Mouse (Mus musculus) regulatory T cell (primary cell): ENCODE results near the gene Il10rb.
"Not testable (repeated sequence)": the region's sequence is repeated elsewhere in the genome, so short reads cannot be mapped to it uniquely, and the experiment has no call there.

Source experiments
- in situ Hi-C: fragments of 300-600 bp; cut with MboI, MseI; formaldehyde crosslinking; loops from one replicate; pipeline ENCODE4 v1.15.1; 2025; ENCODE audit warnings: high pct_unique_total_duplicates

The Il10rb gene

DNA sequence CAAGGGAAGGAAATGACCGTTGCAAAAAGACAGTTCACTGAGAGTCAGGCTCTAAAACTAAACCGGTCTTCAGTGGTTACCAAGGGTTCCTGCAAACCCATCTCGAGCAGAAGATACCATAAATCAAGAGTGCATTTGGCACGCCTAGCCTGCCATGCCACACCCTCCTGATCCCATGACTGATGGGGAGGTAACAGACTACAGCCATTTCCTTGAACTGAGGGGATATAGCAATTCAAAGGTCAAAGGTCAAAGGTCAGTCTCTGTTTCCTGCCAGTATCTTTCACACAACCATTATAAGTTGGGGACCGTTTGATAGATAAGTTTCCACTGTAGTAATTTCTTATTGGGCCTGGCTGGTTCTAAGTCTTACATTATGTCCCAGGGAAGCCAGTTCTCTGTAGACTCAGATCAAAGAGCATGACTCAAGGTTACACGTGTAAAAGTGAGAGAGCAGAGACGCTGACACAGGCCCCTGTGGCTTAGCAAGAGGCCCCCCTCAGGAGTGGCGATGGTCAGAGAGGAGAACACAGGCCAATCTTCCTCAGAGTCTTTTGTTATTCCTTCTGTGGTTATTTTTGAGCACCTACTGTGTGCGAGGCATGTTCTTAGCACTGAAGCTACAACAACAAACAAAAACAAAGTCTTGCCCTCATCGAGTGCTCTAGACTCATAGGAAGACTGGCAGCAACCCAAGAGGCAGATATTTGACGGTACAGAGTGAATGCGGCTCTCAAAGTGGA lies 7.3 kb downstream of the Il10rb start:
- in situ Hi-C loops: no loop called here

GRCm38 (mm10) chr16:91415391-91416189 lies 9.6 kb downstream of the Il10rb start:
- in situ Hi-C loops: no loop called here

DNA sequence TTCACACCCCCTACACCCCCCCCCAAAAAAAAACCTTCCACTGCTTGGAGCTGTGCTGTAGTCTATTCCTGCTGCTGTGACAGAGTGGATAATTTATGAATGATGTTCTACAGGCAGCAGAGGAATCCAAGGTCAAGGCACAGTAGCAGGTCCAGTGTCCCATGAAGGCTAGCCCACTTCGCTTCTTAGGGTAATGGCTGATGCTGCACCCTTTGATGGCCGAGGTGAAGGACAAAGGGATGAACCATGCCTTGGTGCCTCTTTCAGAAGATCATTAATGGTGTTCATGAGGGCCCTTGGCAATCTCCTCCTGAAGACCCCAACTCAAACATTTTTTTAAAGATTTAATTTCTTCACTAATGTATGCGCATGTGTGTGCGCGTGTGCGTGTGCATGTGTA lies 10.4 kb downstream of the Il10rb start:
- in situ Hi-C loops: no loop called here

DNA sequence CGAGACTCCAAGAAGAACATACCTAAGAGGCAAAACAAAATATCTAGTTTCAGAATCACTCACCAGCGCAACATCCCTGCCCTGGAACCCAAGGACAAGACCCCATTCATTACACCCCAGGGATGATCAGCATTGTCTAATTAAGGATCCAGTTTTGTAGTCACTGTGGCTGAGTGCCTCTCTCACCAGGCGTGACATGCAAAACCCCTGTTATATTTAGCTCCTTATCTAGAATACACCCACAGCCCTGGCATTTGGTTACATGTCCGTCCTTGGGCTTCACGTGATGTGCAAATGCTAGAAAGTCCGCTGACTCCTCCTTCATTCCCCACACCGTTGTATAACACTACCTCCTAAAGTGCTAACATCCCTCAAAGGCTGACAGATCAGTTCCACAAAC lies 11.0 kb downstream of the Il10rb start:
- in situ Hi-C loops: no loop called here

GRCm38 (mm10) chr16:91418531-91418930 lies 12.6 kb downstream of the Il10rb start:
- in situ Hi-C loops: no loop called here

DNA sequence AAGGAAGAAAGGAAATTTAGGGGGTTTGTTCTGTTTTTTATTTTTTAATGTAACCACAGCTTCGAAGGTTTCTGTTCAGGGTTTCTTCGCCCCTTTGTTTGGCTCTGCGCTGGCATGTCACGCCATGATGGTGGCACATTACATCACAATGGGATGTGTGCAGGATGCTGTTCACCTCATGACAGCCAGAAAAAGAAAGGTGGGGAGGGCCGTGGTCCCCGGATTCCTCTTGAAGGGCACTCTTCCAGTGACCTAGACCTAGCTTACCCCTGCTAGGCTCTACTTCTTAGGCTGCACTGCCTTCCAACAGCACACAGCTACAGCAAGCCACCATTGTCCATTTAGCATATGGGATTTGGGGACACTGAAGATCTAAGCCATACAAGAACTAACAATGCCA lies 19.9 kb downstream of the Il10rb start:
- in situ Hi-C loops: no loop called here

- in situ Hi-C loops: no loop called here
These were observed 20.6 kb downstream of the Il10rb start for GRCm38 (mm10) chr16:91426586-91426985.

GRCm38 (mm10) chr16:91427461-91427860 lies 21.5 kb downstream of the Il10rb start:
- in situ Hi-C loops: no loop called here

DNA sequence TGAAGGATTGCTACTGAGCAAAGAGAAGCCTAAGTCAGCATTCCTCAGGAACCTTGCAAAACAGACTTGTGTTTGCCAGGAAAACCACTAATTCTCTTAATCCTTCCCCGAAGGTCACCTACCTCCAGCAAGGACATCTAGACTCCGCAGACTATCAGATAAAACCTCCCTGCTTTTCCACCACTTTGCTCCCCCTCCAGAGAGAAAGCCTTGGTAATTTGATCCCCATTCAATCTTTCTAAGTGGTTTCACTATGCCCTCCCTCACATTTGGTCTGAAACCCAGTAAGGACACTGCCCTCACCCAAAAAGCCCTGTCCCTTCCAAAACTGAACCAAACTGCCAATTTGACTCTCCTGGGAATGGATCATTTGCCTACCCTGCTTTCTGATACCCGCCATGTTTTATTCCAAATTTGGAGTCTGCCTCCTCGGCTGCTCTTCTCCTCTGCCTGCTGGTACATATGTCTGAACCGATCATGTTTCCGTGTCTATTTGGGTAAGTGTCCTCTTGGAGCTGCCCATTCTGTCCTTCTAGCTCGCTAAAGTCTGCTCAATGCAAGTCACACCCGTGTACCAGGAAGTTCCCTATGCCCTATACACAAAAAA lies 22.4 kb downstream of the Il10rb start:
- in situ Hi-C loops: no loop called here

- in situ Hi-C loops: no loop called here
These were observed 26.9 kb downstream of the Il10rb start for GRCm38 (mm10) chr16:91432720-91433328.

- in situ Hi-C loops: no loop called here
These were observed 27.5 kb downstream of the Il10rb start for GRCm38 (mm10) chr16:91433329-91433933.

- in situ Hi-C loops: no loop called here
These were observed 28.2 kb downstream of the Il10rb start for GRCm38 (mm10) chr16:91434119-91434518.

- in situ Hi-C loops: no loop called here
These were observed 32.1 kb downstream of the Il10rb start for GRCm38 (mm10) chr16:91438081-91438480.

DNA sequence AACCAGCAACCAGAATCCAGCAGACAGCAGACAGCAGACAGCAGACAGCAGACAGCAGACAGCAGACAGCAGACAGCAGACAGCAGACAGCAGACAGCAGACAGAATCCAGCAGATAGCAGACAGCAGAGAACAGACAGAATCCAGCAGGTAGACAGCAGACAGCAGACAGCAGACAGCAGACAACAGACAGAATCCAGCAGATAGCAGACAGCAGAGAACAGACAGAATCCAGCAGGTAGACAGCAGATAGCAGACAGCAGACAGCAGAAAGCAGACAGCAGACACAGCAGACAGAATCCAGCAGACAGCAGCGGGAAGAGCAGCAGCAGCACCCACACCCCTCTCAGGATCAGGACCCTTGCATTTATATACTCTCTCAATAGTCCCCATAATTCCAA lies 32.6 kb downstream of the Il10rb start:
- in situ Hi-C loops: not testable (repeated sequence)

DNA sequence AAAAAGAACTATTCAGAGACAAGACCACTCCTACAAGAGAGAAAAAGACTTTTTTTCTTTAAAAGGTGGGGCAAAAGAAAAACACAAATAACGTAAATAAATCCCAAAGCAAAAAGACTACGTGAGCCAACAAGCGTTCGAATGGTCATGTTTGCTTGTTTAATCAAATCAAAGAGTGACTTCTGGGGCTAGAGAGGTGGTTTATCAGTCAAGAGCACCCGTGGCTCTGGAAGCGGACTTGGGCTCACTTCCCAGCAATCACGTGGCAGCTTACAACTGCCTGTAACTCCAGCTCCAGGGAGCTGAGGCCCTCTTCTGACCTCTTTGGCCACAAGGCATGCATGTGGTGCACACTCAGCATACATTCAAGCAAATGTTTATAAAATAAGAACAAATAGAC lies 35.4 kb downstream of the Il10rb start:
- in situ Hi-C loops: loop anchor here (5.0 kb wide), 1 partner anchor 34 kb away; the partner anchor contains the start of gene Il10rb

GRCm38 (mm10) chr16:91441811-91442240 lies 35.9 kb downstream of the Il10rb start:
- in situ Hi-C loops: loop anchor here (5.0 kb wide), 1 partner anchor 35 kb away; the partner anchor contains the start of gene Il10rb

DNA sequence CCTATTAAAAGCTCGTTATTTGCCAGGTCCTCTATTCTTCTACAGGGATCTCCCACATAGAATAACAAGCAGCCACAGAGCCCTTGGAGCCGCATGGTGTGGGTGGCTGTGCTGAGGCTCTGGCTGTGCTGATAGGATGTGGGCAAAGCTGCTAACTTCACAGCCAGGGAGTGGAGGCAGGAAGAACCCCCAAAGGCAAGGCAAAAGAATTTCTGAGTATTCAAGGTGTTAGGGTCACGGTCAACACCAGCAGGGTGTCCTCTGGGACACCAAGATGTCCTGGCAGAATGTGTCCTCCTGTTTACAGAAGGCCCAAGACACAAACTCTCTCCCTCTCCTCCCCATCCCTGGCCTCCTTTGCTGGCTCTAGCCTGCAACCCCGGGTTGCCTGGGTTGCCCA lies 36.5 kb downstream of the Il10rb start:
- in situ Hi-C loops: loop anchor here (5.0 kb wide), 1 partner anchor 35 kb away; the partner anchor contains the start of gene Il10rb

GRCm38 (mm10) chr16:91443211-91443611 lies 37.2 kb downstream of the Il10rb start:
- in situ Hi-C loops: loop anchor here (5.0 kb wide), 1 partner anchor 36 kb away; the partner anchor contains the start of gene Il10rb

DNA sequence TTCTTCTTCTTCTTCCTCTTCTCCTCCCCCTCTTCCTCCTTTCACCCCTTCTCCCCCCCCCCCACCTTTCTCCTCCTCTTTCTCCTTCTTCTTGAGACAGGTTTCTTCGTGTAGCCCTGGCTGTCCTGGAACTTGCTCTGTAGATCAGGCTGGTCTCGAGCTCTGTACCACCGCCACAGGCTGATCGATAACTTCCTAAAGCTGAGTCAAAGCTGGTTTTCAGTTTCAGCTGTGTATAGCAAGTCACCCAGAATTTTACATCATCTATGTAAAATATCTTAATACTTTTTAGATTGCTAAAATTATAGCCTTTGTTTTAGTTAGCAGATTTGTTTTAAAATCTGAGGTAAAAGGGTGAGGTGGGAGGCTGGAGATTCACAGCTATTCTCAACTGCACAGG lies 38.9 kb downstream of the Il10rb start:
- in situ Hi-C loops: loop anchor here (5.0 kb wide), 1 partner anchor 38 kb away; the partner anchor contains the start of gene Il10rb

DNA sequence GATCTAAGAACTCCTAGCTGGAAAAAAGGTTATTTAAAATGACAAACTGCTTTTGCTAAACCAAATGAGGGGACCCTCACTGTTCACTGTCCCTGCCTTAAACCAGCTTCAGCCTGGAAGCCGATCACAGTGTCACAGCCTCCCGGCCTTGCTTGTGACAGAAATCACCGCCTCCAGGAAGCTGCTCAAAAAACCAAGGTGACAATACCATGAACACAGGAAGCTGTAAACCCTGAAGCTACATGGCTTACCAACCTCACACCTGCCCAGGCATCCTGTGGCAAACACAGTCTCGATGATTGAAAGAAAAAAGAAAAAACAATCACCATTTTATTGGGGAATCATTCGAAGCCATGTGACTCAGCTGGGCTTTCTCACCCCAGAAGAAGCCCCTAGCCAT lies 39.6 kb downstream of the Il10rb start:
- in situ Hi-C loops: no loop called here

GRCm38 (mm10) chr16:91446778-91447511 lies 41.0 kb downstream of the Il10rb start:
- in situ Hi-C loops: no loop called here
